Mouse (Mus musculus) gastrocnemius, adult 8-10 months (tissue): Measurements from ENCODE around the gene 0610012G03Rik. TPM values are rescaled to one million over a fixed set of nuclear protein-coding genes. Genes with fewer than 3 reads are reported as not detected.

Source experiments
- DNase-seq, 2 experiments: peaks; one replicate each; pipeline ENCODE4 v3.0.0; 2022; ENCODE audit warnings: low spot score in 2 of 2
- total RNA-seq, 4 experiments: library from RNA; stranded (reverse); gene quantifications; 2 replicates each; pipeline ENCODE4 v1.2.4; 2022

The 0610012G03Rik gene
- total RNA-seq, 4 experiments from 2014 or later, result 50.1 to 56.6 (median 51.4) TPM

DNA sequence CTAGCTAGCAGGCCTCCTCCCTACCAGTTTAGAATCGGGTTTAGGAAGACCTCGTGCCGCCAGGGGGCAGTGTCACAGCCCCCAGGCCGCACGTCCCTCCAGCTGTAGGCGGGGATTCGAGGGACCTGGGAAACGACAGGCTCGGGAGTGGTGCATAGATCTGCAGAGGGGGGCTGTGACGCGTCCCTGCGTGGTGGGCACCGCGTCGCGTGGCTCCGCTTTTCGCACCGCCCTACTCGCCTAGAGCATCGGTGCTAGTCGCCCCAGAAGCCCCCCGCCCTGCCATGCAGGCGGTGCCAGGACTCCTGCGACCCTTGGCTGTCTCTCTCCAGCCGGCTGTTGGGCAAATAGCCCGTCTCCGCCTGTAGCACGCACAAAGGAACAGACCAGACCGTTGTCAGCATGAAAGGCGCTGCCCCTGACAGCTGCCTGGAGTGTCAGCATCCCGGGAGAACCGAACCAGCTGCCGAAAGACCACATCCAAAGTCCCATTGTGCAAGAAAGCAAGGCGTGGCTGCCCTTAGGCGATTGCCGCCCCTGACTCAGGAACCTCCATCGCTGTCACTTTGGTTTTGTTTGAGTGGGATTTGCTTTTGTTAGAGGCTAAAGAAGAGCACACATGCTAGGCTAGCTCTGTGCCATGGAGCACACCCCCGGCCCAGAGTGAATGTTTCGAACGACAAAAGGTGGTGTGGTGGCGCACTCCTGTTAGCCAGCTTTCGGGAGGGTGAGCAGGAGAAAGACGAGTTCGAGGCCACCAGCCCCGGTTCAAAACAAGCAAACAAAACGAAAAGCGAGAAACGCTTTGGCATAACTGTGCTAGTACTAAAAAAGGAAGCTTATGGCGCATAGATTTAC is 15.2 kb downstream of the 0610012G03Rik start:
- peak; percentile 77 to 84 for DNase-seq

GRCm38 (mm10) chr16:31932255-31932654 is 16.0 kb downstream of the 0610012G03Rik start:
- DNase-seq, result no peak

- no peak for DNase-seq
Observed at GRCm38 (mm10) chr16:31931330-31931729, 17.0 kb downstream of the 0610012G03Rik start.

GRCm38 (mm10) chr16:31927412-31927811 is 20.9 kb downstream of the 0610012G03Rik start:
- no peak for DNase-seq

- DNase-seq, result no peak
Observed at GRCm38 (mm10) chr16:31926547-31927182, 21.6 kb downstream of the 0610012G03Rik start.

DNA sequence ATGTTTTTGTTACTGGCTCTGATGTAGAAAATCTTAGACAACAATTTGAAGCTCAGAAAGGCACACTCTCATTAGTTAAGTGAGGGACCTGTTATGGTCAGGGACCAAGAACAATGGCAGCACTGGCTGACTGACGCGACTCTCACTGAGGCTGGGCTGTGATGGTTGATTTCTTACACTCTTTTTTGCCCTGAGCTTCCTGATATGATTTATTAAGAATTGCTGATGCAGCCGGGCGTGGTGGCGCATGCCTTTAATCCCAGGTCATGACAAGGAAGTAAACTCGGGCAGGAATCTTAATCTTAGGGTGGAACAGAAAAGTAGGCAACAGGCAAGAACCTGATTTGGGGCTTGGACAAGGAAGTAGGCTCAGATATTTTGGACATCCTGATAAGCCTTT is 22.2 kb downstream of the 0610012G03Rik start:
- DNase-seq, result no peak

DNA sequence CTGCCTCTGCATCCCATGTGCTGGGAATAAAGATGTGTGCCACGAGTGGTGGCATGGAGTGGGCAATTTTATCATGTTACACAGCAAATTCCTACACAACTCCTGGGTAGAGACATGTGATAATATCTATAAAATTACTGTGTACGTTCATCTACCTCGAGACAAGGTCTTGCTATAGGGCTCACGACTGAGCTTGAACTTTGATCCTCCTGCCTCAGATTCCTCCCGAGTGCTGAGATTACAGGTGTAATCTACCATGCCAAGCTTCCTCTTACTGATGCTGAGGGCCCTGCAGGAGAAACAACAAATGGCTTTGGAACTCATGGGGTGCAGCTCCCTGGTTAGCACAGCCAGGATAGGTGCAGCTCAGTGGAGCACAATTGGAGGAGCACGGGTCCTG is 23.9 kb downstream of the 0610012G03Rik start:
- DNase-seq, result no peak

DNA sequence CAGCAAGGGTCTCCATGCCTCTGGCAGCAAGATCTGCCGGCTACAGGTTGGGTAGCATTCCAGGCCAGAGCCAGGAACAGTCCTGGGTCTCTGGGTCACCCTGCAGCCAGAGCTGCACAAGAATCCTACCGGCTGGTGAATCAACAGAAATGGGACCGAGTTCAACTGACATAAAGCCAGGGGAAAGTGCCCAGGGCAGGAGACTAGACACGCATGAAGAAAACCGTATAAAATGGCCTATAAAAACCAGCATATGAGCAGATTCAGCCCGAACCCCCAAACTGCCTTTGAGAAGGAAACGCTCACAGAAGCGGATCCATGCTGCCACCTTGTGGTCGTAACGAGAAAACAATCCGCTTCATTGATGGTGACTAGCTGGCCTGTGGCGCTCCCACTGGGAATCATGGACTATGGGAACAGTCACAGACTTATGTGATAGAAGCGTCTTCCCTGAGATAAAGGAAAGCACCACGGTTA is 30.0 kb downstream of the 0610012G03Rik start:
- peak; percentile 30 to 38 for DNase-seq

- no peak for DNase-seq
Observed at GRCm38 (mm10) chr16:31917776-31918175, 30.5 kb downstream of the 0610012G03Rik start.

GRCm38 (mm10) chr16:31910281-31910847 is 37.9 kb downstream of the 0610012G03Rik start:
- no peak for DNase-seq

GRCm38 (mm10) chr16:31908959-31909358 is 39.3 kb downstream of the 0610012G03Rik start:
- no peak for DNase-seq

DNA sequence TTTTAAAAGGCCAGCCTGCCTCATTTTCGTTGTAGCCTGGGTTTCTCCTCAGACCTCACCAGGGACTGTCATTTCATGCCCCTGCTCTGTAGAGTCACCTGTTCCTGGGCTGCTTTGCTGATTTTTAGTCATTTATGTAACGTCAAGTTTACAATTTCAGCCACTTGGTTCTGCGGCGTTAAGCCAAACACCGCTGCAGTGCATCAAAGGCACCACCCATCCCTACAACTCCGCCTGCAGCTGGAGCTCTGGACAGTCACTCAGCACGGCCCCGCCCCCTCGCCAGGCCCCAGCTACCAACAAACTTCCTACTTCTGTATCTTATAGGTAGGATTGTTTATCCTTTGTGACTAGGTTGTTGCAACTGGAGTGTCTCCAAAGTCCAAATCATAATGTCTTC is 41.4 kb downstream of the 0610012G03Rik start:
- DNase-seq, result no peak

DNA sequence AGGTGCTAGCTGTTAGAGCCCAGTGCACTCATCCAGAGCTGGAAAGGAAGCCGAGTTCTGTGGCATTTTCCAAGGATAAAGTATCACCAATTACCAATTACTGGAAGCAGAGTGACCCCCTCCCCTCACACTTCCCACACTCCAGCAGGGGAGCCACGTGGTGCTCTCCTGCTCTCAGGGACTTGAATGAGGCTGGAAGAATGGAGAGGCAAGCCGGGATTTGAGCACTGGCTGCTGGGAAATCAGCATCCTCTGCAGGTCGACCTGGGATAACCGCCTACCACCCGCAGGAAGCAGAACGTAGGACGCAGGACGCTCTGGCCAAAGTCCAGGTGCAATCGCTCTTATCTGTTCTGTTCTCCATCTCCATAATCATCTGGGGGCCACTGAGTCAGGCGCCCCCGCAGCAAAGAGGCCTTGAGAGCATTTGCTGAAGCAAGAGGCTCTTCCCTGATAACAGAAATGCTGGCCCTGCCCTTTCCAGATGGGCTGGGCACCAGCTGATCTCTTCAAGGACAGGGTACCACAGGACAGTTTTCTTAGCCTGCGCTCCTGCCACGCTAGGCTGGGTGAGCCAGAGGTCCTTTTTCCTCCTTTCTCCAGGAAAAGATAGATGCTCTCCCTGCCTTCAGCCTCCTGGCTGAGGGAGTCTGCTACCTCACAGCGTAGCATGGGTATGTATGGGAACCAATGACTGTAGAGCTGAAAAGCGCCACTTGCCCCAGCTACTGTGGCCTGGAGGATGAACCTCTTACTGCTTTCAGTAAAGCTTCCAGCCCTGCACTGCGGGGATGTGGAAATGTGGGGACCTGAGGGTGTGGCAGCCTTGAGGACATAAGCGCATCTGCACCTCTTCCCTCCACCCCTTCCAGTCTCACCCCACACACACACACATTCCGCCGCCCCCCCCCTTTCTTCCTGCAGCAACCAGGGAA is 42.1 kb downstream of the 0610012G03Rik start:
- DNase-seq, result no peak

DNA sequence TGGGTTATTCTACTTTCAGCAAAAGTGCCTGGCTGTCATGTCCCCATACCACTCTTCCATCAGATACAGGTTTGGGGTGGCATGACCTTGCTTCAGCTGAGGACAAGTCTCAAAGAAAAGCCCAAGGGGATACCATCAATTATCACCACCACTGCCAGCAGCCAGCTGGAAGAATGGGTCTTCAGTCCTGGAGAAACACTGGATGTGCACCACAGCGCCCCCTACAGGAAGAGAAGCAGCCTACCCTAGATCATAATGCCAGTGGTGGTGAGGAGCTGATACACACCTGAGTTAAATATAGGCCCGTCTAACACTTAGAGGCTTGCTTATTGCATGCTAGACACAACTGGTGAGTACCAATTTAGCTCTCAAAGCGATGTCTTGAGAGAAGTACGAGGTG is 43.0 kb downstream of the 0610012G03Rik start:
- DNase-seq, result no peak

DNA sequence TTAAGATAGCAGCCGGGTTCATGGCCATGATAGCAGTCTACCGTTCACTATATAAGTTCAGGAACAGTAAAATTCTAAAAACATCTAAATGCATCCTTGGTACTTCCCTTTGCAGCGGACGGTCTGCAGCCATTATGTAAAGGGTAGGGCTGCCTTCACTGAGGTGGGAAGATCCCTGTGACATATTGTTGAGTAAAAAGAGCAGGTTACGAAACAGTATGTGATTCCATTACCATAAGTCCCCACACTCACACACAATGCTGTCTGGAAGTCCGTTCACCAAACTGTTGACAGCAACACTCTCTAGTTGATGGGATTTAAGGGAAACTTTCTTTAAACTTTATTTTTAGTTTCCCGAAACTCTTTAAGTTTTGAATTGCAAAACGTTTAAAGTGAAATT is 45.1 kb downstream of the 0610012G03Rik start:
- DNase-seq, result no peak

DNA sequence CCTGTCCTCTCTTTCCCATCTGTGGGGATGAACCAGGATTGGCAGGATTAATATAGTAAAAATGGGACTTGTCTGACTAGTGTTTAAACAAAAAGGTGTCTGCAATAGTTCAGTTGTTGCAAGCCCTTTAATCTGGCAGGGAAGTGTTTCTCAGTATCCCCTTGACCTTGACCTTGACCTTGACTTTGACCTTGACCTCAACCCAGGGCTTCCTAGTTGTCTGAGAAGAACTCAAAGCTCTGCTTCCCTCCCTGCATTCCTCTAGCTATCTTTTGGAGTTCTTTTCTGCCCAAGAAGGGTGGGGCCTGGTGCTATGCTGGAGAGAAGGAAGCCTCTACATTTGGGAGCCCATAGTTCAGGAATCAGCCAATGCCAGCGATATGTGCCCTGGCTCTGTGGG is 46.4 kb downstream of the 0610012G03Rik start:
- DNase-seq, result no peak

GRCm38 (mm10) chr16:31898546-31899326 is 49.6 kb downstream of the 0610012G03Rik start:
- DNase-seq, result no peak
